Comparison of ENCODE assay signal across 13 mouse cellular contexts in genomic region chr8:67181741-67182140, GRCm38 (mm10).
DNase-seq lines count a peak whose midpoint lies in the region.
"Had no signal": no experiment of that assay in that cellular context is flagged by ENCODE, and none has a peak within 500 bp of the region (broad histone marks: within the 10 kb centered on the region; RNA-seq: fewer than 3 reads in every experiment).

No protein-coding gene starts in this region.

- DNase-seq in retina, postnatal 1 day, result peak; percentile 3
- DNase-seq in retina, embryonic 14.5 days (ENCODE audit: low spot score), result no peak
- peak; percentile 8 to 14 for DNase-seq in frontal cortex, postnatal 25 days (ENCODE audit: low spot score in 2 of 2)
- DNase-seq in left cerebral cortex, postnatal 14 days (ENCODE audit: low spot score in 2 of 2), result peak; percentile 64 to 83
- DNase-seq in telencephalon, adult 2 months (ENCODE audit: low read depth, low spot score), result peak; percentile 91
- DNase-seq in spleen, postnatal 36 days (ENCODE audit: low spot score in 2 of 2), result no peak
- no peak for DNase-seq in heart, adult 18-20 months
- DNase-seq: adrenal gland, postnatal 36 days; cerebellum, postnatal 10 days; liver; liver, postnatal 0 days; spleen, adult 18-20 months; thymus, postnatal 14 days had no signal

- intact Hi-C loops in left cerebral cortex, postnatal 14 days (cut with DNase I), result no loop called here

Comparison
In these comparisons a context has a peak if more than half of its experiments do, and no peak if none do; other contexts are left out.
1. DNase-seq: peak in retina, postnatal 1 day (single experiment), frontal cortex, postnatal 25 days (2 of 2), left cerebral cortex, postnatal 14 days (2 of 2) and telencephalon, adult 2 months (single experiment); none in retina, embryonic 14.5 days (single experiment), spleen, postnatal 36 days (0 of 2) and heart, adult 18-20 months (0 of 2).